Mouse (Mus musculus): ENCODE results near the gene Napa. TPM values are rescaled to one million over a fixed set of nuclear protein-coding genes. Genes with fewer than 3 reads are reported as not detected.

Gene Napa
- polyA plus RNA-seq, 1 experiment from 2014 or later = 178 TPM

DNA sequence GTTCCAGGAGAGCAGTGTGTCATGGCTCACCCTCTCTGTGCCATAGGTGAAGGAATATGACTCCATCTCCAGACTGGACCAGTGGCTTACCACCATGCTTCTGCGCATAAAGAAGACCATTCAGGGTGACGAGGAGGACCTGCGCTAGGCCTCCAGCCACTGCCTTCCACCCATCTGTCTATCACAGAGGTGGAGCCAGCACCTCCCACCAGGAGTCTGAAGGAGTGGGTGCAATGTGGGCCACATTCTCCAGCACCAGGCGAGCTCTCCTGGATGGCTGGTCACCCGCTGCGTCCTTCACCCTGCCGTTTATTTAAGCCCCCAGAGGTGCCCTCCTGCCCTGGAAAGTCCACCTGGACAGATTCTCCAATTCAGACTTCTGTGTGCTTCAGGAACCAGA lies 18.2 kb downstream of the Napa start:
- Histone ChIP-seq H3K4me3 (replicated peaks; ENCODE audit: low read depth, low read length) (no peak overlapping the region), H3K9me3 (replicated peaks; ENCODE audit: low read length) (no peaks in the 10 kb centered on the region), H3K27ac (no peak overlapping the region), H3K4me2 (ENCODE audit: low read length) (no peak overlapping the region), H3K4me1 (replicated peaks; ENCODE audit: insufficient read depth, low read length) (0 out of 2 replicates have a peak, but pooled peaks cover 4% of the 10 kb centered on the region), H3K27me3 (ENCODE audit: insufficient read depth, low read length) (no peaks in the 10 kb centered on the region), H3K36me3 (ENCODE audit: insufficient read depth, low read length) (peaks cover 49% of the 10 kb centered on the region), H3K9ac (ENCODE audit: low read depth, low read length) (no peak overlapping the region)
- 85% methylated on average over 7 of the region's 7 CpGs for WGBS
- DNase-seq (ENCODE audit: low spot score) (no peak), ATAC-seq (replicated peaks; ENCODE audit: low FRiP score, low read depth) (no peak)
- TF ChIP-seq CTCF (IDR thresholded peaks at IDR 0.05; ENCODE audit: low read depth) = no peak

GRCm38 (mm10) chr7:16117100-16117499 lies 18.8 kb downstream of the Napa start:
- ATAC-seq (replicated peaks; ENCODE audit: low FRiP score, low read depth) (no peak), DNase-seq (ENCODE audit: low spot score) (no peak)
- Histone ChIP-seq H3K9ac (ENCODE audit: low read depth, low read length) (no peak overlapping the region), H3K9me3 (replicated peaks; ENCODE audit: low read length) (no peaks in the 10 kb centered on the region), H3K27me3 (ENCODE audit: insufficient read depth, low read length) (no peaks in the 10 kb centered on the region), H3K36me3 (ENCODE audit: insufficient read depth, low read length) (peaks cover 42% of the 10 kb centered on the region), H3K4me2 (ENCODE audit: low read length) (no peak overlapping the region), H3K27ac (no peak overlapping the region), H3K4me3 (replicated peaks; ENCODE audit: low read depth, low read length) (no peak overlapping the region), H3K4me1 (replicated peaks; ENCODE audit: insufficient read depth, low read length) (0 out of 2 replicates have a peak, but pooled peaks cover 4% of the 10 kb centered on the region)
- WGBS = 82% methylated on average over 3 of the region's 3 CpGs
- TF ChIP-seq CTCF (IDR thresholded peaks at IDR 0.05; ENCODE audit: low read depth) = no peak

- DNase-seq (ENCODE audit: low spot score) (peak; percentile 94), ATAC-seq (replicated peaks; ENCODE audit: low FRiP score, low read depth) (peak; percentile 91)
- Histone ChIP-seq H3K9ac (ENCODE audit: low read depth, low read length) (peak within 1 kb of the TSS; percentile 72), H3K4me1 (replicated peaks; ENCODE audit: insufficient read depth, low read length) (0 out of 2 replicates have a peak, but pooled peaks cover 4% of the 10 kb centered on the region), H3K36me3 (ENCODE audit: insufficient read depth, low read length) (peaks cover 20% of the 10 kb centered on the region), H3K4me3 (replicated peaks; ENCODE audit: low read depth, low read length) (peak within 1 kb of the TSS; percentile 84), H3K27ac (peak within 1 kb of the TSS; percentile 81), H3K9me3 (replicated peaks; ENCODE audit: low read length) (no peaks in the 10 kb centered on the region), H3K4me2 (ENCODE audit: low read length) (peak within 1 kb of the TSS; percentile 56), H3K27me3 (ENCODE audit: insufficient read depth, low read length) (no peaks in the 10 kb centered on the region)
- WGBS = under 1% methylated on average over 33 of the region's 33 CpGs
- TF ChIP-seq CTCF (IDR thresholded peaks at IDR 0.05; ENCODE audit: low read depth) = peak; percentile 91
Measured at GRCm38 (mm10) chr7:16119569-16120261, 21.5 kb downstream of the Napa start, which contains the start of gene Kptn. Kptn (plus strand) TSS chr7:16119895.

GRCm38 (mm10) chr7:16120262-16120600 lies 22.0 kb downstream of the Napa start:
- H3K36me3 ChIP-seq (ENCODE audit: insufficient read depth, low read length) = peaks cover 22% of the 10 kb centered on the region
- ATAC-seq (replicated peaks; ENCODE audit: low FRiP score, low read depth) (peak; percentile 37; the same call in 1 of the 2 replicates), DNase-seq (ENCODE audit: low spot score) (no peak)
- H3K4me1 ChIP-seq (replicated peaks; ENCODE audit: insufficient read depth, low read length) = 0 out of 2 replicates have a peak, but pooled peaks cover 4% of the 10 kb centered on the region
- TF ChIP-seq CTCF (IDR thresholded peaks at IDR 0.05; ENCODE audit: low read depth) = no peak
- 44% methylated on average over 9 of the region's 9 CpGs for WGBS
- no peaks in the 10 kb centered on the region for H3K9me3 ChIP-seq (replicated peaks; ENCODE audit: low read length)
- H3K9ac ChIP-seq (ENCODE audit: low read depth, low read length) = peak overlapping the region; percentile 72; the same call in 1 of the 2 replicates
- H3K27ac ChIP-seq = no peak overlapping the region
- H3K4me2 ChIP-seq (ENCODE audit: low read length) = peak overlapping the region; percentile 56
- no peaks in the 10 kb centered on the region for H3K27me3 ChIP-seq (ENCODE audit: insufficient read depth, low read length)
- H3K4me3 ChIP-seq (replicated peaks; ENCODE audit: low read depth, low read length) = peak overlapping the region; percentile 84

DNA sequence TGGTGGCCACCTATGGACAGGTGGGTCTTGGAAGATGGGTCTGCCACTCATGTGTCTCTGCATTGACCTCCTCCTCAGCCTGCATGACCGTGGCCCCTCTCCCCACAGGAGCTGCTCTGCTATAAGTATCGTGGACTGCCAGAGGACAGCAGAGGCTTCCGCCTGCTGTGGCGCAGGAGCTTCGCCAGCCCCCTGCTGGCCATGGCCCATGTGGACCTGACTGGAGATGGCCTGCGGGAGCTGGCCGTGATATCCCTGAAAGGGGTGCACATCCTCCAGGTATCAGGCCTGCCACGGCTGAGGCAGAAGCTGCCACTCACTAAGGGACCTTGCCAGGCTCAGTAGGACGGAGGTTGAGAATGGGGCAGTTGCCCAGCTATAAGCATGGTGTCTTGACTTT lies 27.6 kb downstream of the Napa start:
- 79% methylated on average over 9 of the region's 9 CpGs for WGBS
- H3K9me3 ChIP-seq (replicated peaks; ENCODE audit: low read length) = no peaks in the 10 kb centered on the region
- no peak overlapping the region for H3K27ac ChIP-seq
- no peak overlapping the region for H3K9ac ChIP-seq (ENCODE audit: low read depth, low read length)
- H3K4me2 ChIP-seq (ENCODE audit: low read length) = no peak overlapping the region
- no peak for ATAC-seq (replicated peaks; ENCODE audit: low FRiP score, low read depth)
- DNase-seq (ENCODE audit: low spot score) = no peak
- H3K4me1 ChIP-seq (replicated peaks; ENCODE audit: insufficient read depth, low read length) = peaks cover 9% of the 10 kb centered on the region; the same call in 1 of the 2 replicates
- no peak for TF ChIP-seq CTCF (IDR thresholded peaks at IDR 0.05; ENCODE audit: low read depth)
- peaks cover 6% of the 10 kb centered on the region; the same call in 1 of the 2 replicates for H3K36me3 ChIP-seq (ENCODE audit: insufficient read depth, low read length)
- H3K27me3 ChIP-seq (ENCODE audit: insufficient read depth, low read length) = no peaks in the 10 kb centered on the region
- H3K4me3 ChIP-seq (replicated peaks; ENCODE audit: low read depth, low read length) = no peak overlapping the region

- Histone ChIP-seq H3K27me3 (ENCODE audit: insufficient read depth, low read length) (no peaks in the 10 kb centered on the region), H3K4me1 (replicated peaks; ENCODE audit: insufficient read depth, low read length) (peaks cover 9% of the 10 kb centered on the region; the same call in 1 of the 2 replicates), H3K4me3 (replicated peaks; ENCODE audit: low read depth, low read length) (no peak overlapping the region), H3K4me2 (ENCODE audit: low read length) (no peak overlapping the region), H3K9me3 (replicated peaks; ENCODE audit: low read length) (no peaks in the 10 kb centered on the region), H3K9ac (ENCODE audit: low read depth, low read length) (no peak overlapping the region), H3K36me3 (ENCODE audit: insufficient read depth, low read length) (peaks cover 6% of the 10 kb centered on the region; the same call in 1 of the 2 replicates), H3K27ac (no peak overlapping the region)
- no peak for ATAC-seq (replicated peaks; ENCODE audit: low FRiP score, low read depth)
- no peak for DNase-seq (ENCODE audit: low spot score)
- 82% methylated on average over 6 of the region's 6 CpGs for WGBS
- TF ChIP-seq CTCF (IDR thresholded peaks at IDR 0.05; ENCODE audit: low read depth) = no peak
Measured at GRCm38 (mm10) chr7:16128344-16128743, 30.1 kb downstream of the Napa start.

All from kidney, postnatal 0 days (tissue).